Mouse (Mus musculus) testis, adult 2 months (tissue): ENCODE measurements at regions not wholly inside any gene's neighbourhood (a gene's known extent, or its start where the extent isn't known, plus 50 kb on each side); places are given as distances from the start of the nearest gene placed in this dataset.

Source experiments
- CTCF ChIP-seq: fragments of 200-500 bp; IDR thresholded peaks from 2 replicates; pipeline ENCODE4 v1.5.1; 2012; ENCODE audit warnings: low read depth, mild to moderate bottlenecking, inconsistent platforms, low read length, moderate library complexity; ENCODE audit not compliant: control insufficient read depth, insufficient read depth, insufficient replicate concordance
- POLR2A ChIP-seq: fragments of 200-500 bp; IDR thresholded peaks from 2 replicates; pipeline ENCODE4 v1.6.1; 2012; ENCODE audit warnings: low read depth, mild to moderate bottlenecking, inconsistent platforms, low read length, moderate library complexity; ENCODE audit not compliant: control insufficient read depth

GRCm38 (mm10) chr19:59742946-59743345, 200.5 kb downstream of the Rab11fip2 start:
- TF ChIP-seq POLR2A (no peak), CTCF (no peak)
